Mouse (Mus musculus): ENCODE measurements around the gene Fam83f.

DNA sequence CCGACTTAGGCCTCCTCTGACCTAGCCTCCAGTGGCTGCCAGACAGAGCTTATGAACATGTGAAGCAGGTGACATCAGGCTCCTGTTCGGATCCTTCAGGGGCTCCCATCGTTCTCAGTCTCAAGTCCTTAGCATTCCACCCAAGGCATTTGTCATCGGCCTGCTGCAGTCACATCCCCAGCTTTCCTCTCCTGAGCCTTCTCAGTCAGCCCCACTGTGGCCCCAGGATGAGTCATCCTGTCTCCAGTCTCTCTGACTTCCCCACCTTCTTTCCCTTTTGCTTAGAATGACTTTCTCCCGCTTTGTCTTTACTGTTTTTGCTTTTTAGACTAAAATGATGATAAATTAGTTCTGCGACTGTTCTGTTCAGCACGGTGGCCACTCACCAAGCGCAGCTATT, 17.8 kb upstream of the Fam83f start:
- TF ChIP-seq CTCF (IDR thresholded peaks at IDR 0.05; ENCODE audit: borderline replicate concordance, control insufficient read depth, extremely low read depth, insufficient read depth, low read length, poor library complexity) (no peak), POLR2A (IDR thresholded peaks at IDR 0.05; ENCODE audit: control insufficient read depth, extremely low read depth, insufficient read depth, low read length, poor library complexity) (no peak)
